Mouse (Mus musculus) forebrain, embryonic 15.5 days (tissue): ENCODE measurements around the gene D10Jhu81e. TPM values are rescaled to one million over a fixed set of nuclear protein-coding genes. Genes with fewer than 3 reads are reported as not detected.
"Not testable (repeated sequence)": the region's sequence is repeated elsewhere in the genome, so short reads cannot be mapped to it uniquely, and the experiment has no call there.

Source experiments
- ATAC-seq: fragments of 200-750 bp; cut with Nextera tagmentation; replicated peaks from 2 replicates; pipeline ENCODE4 v1.8.0; 2017; ENCODE audit warnings: mild to moderate bottlenecking, moderate TSS enrichment, moderate library complexity
- H3K27ac ChIP-seq: fragments of 300-500 bp; sonication (generic); replicated peaks from 2 replicates; pipeline ENCODE4 v1.5.1; 2015; ENCODE audit warnings: mild to moderate bottlenecking, inconsistent platforms
- H3K27me3 ChIP-seq: fragments of 300-500 bp; sonication (generic); 2 replicates; pipeline ENCODE4 v1.6.1; 2015; ENCODE audit warnings: inconsistent platforms
- H3K36me3 ChIP-seq: fragments of 300-500 bp; sonication (generic); 2 replicates; pipeline ENCODE4 v1.6.1; 2015; ENCODE audit warnings: mild to moderate bottlenecking, inconsistent platforms
- H3K4me1 ChIP-seq: fragments of 300-500 bp; sonication (generic); 2 replicates; pipeline ENCODE4 v1.6.1; 2015; ENCODE audit warnings: inconsistent platforms
- H3K4me2 ChIP-seq: fragments of 300-500 bp; sonication (generic); replicated peaks from 2 replicates; pipeline ENCODE4 v1.6.1; 2015; ENCODE audit warnings: mild to moderate bottlenecking, inconsistent platforms
- H3K4me3 ChIP-seq: fragments of 300-500 bp; sonication (generic); 2 replicates; pipeline ENCODE4 v1.5.1; 2015; ENCODE audit warnings: mild to moderate bottlenecking, inconsistent platforms
- H3K9ac ChIP-seq: fragments of 300-500 bp; sonication (generic); replicated peaks from 2 replicates; pipeline ENCODE4 v1.6.1; 2015; ENCODE audit warnings: mild to moderate bottlenecking, inconsistent platforms
- H3K9me3 ChIP-seq: fragments of 300-500 bp; sonication (generic); 2 replicates; pipeline ENCODE4 v1.6.1; 2016; ENCODE audit warnings: inconsistent platforms
- WGBS: fragments of 180-500 bp; shearing (Covaris S2); methylation state at CpG from one replicate; pipeline ENCODE4 v1.1.7; 2015; ENCODE audit warnings: mixed read lengths; 5-methylcytosine and 5-hydroxymethylcytosine counted together
- polyA plus RNA-seq: library from polyadenylated mRNA; unstranded; fragments of >200 nt; fragmentation: Nextera tagmentation; extraction: Ambion mirVana; gene quantifications from 2 replicates; pipeline ENCODE4 v1.2.1, GENCODE M21; 2015

Gene D10Jhu81e
- polyA plus RNA-seq, 1 experiment from 2014 or later, result 26.8 TPM

DNA sequence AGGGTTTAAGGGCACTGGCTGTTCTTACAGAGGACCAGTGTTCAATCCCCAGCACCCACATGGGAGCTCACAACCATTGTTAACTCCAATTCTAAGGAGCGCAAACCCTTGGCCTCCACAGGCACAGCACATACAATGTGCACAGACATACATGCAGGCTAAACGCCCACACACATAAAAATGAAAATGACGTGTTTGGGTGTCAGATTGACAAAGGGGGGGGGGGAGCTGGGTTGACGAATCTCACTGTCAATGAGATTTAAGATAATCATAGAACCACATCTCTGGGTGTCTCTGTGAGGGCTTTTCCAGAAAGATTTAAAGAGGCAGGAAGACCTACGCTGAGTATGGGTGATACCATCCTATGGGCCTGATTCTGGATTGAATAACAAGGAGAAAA, 43.3 kb downstream of the D10Jhu81e start:
- H3K9me3 ChIP-seq, result no peaks in the 10 kb centered on the region
- H3K4me1 ChIP-seq, result no peaks in the 10 kb centered on the region
- H3K27me3 ChIP-seq, result no peaks in the 10 kb centered on the region
- H3K36me3 ChIP-seq, result no peaks in the 10 kb centered on the region
- H3K4me2 ChIP-seq, result no peak overlapping the region
- no peak overlapping the region for H3K4me3 ChIP-seq
- 95% methylated on average over 5 of the region's 5 CpGs for WGBS
- ATAC-seq, result no peak
- no peak overlapping the region for H3K27ac ChIP-seq
- H3K9ac ChIP-seq, result no peak overlapping the region

DNA sequence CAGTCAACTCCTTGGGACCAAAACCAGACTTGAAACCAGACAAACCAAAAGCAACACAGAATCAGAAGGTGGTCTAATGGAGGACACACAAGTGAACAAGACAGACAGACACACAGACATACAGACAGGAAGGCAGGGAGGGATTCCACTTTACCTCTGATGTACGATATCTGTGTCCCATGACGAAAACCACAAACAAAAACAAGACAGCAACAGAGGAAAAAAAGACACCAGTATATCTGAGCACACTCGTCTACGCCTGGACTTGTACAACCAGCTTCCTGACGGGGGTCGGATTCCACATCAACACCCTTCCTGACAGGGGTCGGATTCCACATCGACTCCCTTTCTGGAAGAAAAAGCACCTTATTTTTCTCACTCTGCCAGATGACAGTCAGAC, 44.5 kb downstream of the D10Jhu81e start:
- not testable (repeated sequence) for H3K27ac ChIP-seq, H3K9ac ChIP-seq, H3K36me3 ChIP-seq, H3K4me3 ChIP-seq, H3K4me1 ChIP-seq, H3K9me3 ChIP-seq, H3K4me2 ChIP-seq, ATAC-seq, H3K27me3 ChIP-seq
- 89% methylated on average over 8 of the region's 8 CpGs for WGBS

GRCm38 (mm10) chr10:78124137-78124536, 45.4 kb downstream of the D10Jhu81e start:
- H3K27me3 ChIP-seq, H3K4me3 ChIP-seq, H3K4me2 ChIP-seq, H3K9ac ChIP-seq, H3K9me3 ChIP-seq, H3K4me1 ChIP-seq, H3K27ac ChIP-seq, ATAC-seq, H3K36me3 ChIP-seq: not testable (repeated sequence)
- WGBS, result 70% methylated on average over 6 of the region's 6 CpGs

DNA sequence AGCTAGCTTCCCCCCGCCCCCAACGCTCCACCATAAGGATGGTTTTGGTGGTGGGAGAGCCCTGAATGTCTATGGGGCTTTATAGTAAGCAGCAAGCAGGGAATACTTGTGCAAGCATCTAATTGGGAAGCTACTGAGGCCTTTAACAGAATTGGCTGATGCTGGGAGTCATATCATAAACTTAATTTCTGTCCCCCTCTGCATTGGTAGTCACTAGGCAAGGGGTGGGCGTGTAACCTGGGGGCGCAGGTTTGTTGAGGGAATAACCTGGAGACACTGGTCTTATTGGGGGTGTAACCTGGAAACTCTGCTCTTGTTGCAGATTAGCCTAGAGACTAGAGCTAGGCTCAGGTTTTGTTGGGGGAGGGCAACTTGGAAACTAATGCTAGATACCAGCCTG, 50.2 kb downstream of the D10Jhu81e start:
- Histone ChIP-seq H3K36me3 (no peaks in the 10 kb centered on the region), H3K27ac (no peak overlapping the region), H3K4me2 (no peak overlapping the region), H3K9me3 (no peaks in the 10 kb centered on the region), H3K9ac (no peak overlapping the region), H3K4me3 (no peak overlapping the region), H3K4me1 (no peaks in the 10 kb centered on the region), H3K27me3 (no peaks in the 10 kb centered on the region)
- WGBS, result 93% methylated on average over 4 of the region's 4 CpGs
- no peak for ATAC-seq

DNA sequence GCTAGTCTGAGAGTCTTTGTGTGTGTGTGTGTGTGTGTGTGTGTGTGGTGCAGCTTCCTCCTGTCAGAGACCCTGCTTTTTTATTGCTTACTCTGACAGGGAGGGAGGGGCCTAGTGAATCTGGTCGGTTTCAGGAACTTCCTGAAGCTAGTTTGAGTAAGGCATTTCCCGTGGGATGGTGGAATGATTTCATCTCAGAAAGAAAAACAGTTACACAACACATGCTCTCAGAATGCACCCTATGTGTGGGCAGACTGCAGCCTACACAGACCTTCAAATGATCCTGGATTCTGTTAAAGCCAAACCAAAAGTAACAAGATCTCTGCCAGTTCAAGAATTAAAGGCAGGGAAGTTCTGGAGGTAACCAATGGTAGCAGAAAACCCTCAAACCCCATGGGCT, 54.4 kb downstream of the D10Jhu81e start:
- H3K27ac ChIP-seq, result no peak overlapping the region
- WGBS, result 94% methylated on average over 2 of the region's 2 CpGs
- H3K9me3 ChIP-seq, result no peaks in the 10 kb centered on the region
- no peak overlapping the region for H3K4me3 ChIP-seq
- H3K4me2 ChIP-seq, result no peak overlapping the region
- no peaks in the 10 kb centered on the region for H3K4me1 ChIP-seq
- no peaks in the 10 kb centered on the region for H3K27me3 ChIP-seq
- H3K9ac ChIP-seq, result no peak overlapping the region
- no peaks in the 10 kb centered on the region for H3K36me3 ChIP-seq
- no peak for ATAC-seq

DNA sequence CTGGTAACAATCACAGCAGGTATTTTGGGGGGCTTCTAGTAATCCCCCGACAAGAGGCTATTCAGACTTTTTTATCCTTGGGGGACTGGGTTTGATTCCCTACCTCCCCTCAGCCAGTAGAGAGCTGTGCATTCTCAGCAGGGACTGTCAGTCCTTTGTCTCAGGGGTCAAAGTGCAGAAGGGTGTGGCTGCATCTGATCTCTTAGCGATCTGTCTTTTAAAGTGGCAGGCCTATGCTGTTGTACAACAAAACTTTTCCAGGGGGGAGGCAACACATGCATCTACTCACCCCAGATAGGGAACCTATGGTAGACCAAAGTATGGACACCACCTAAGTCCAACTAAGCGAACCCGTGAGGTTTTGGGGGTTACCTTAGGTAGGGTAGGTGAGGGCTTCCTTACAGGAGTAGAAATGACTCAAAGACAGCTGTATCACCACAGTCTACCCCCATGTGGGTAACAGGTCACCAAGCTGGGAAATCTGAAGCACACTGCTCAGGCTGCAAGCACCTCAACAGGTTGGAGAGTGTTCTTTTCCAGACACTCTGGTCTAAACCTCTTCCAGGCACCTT, 55.0 kb downstream of the D10Jhu81e start:
- Histone ChIP-seq H3K4me3 (no peak overlapping the region), H3K4me1 (no peaks in the 10 kb centered on the region), H3K27me3 (no peaks in the 10 kb centered on the region), H3K4me2 (no peak overlapping the region), H3K36me3 (no peaks in the 10 kb centered on the region), H3K9ac (no peak overlapping the region), H3K27ac (no peak overlapping the region), H3K9me3 (no peaks in the 10 kb centered on the region)
- no peak for ATAC-seq
- WGBS, result 53% methylated on average over 4 of the region's 4 CpGs

Other genes with a start within 250 kb of the D10Jhu81e start
- gene Trpm2, start 199.2 kb downstream of the D10Jhu81e start, polyA plus RNA-seq, result 2.6 and 2.8 TPM in 2 replicates
- gene 1810043G02Rik, start 191.3 kb downstream of the D10Jhu81e start, polyA plus RNA-seq, result 35.0 and 37.1 TPM in 2 replicates
- 105 and 107 TPM in 2 replicates for gene Pfkl, start 159.7 kb downstream of the D10Jhu81e start, polyA plus RNA-seq
- gene Dnmt3l, start 127.8 kb downstream of the D10Jhu81e start, polyA plus RNA-seq, result not detected in 2 replicates
- 0.23 TPM in 1 of 2 replicates, not detected in the other for gene Aire, start 126.2 kb downstream of the D10Jhu81e start, polyA plus RNA-seq
- 0.56 and 0.66 TPM in 2 replicates for gene Icosl, start 100.5 kb downstream of the D10Jhu81e start, polyA plus RNA-seq
- gene Pwp2, start 15.4 kb upstream of the D10Jhu81e start, polyA plus RNA-seq, result 22.5 and 24.2 TPM in 2 replicates
- gene Trappc10, start 74.9 kb upstream of the D10Jhu81e start, polyA plus RNA-seq, result 27.2 and 27.5 TPM in 2 replicates
- 69.9 and 72.2 TPM in 2 replicates for gene Agpat3, start 182.7 kb upstream of the D10Jhu81e start, polyA plus RNA-seq
- gene Rrp1, start 243.3 kb upstream of the D10Jhu81e start, polyA plus RNA-seq, result 395 and 412 TPM in 2 replicates